Mouse (Mus musculus) limb, embryonic 13.5 days (tissue): ENCODE measurements around the gene Ankrd45. TPM values are rescaled to one million over a fixed set of nuclear protein-coding genes. Genes with fewer than 3 reads are reported as not detected.
A peak's percentile ranks its signal among the peaks of the same experiment; 100 is the strongest.
"Not testable (repeated sequence)": the region's sequence is repeated elsewhere in the genome, so short reads cannot be mapped to it uniquely, and the experiment has no call there.

Experiments
- ATAC-seq: fragments of 200-750 bp; cut with Nextera tagmentation; 2 replicates; pipeline ENCODE4 v1.8.0; 2017; ENCODE audit warnings: low read depth, moderate number of reproducible peaks, moderate TSS enrichment; ENCODE audit not compliant: low FRiP score
- H3K27ac ChIP-seq: fragments of 300-500 bp; sonication (generic); 2 replicates; pipeline ENCODE4 v1.5.1; 2015; ENCODE audit warnings: inconsistent platforms, mild to moderate bottlenecking, moderate library complexity
- H3K27me3 ChIP-seq: fragments of 300-500 bp; sonication (generic); 2 replicates; pipeline ENCODE4 v1.6.1; 2015; ENCODE audit warnings: mild to moderate bottlenecking, inconsistent platforms
- H3K36me3 ChIP-seq: fragments of 300-500 bp; sonication (generic); 2 replicates; pipeline ENCODE4 v1.6.1; 2015; ENCODE audit warnings: inconsistent platforms, mild to moderate bottlenecking, moderate library complexity
- H3K4me1 ChIP-seq: fragments of 300-500 bp; sonication (generic); 2 replicates; pipeline ENCODE4 v1.6.1; 2015; ENCODE audit warnings: inconsistent platforms
- H3K4me2 ChIP-seq: fragments of 300-500 bp; sonication (generic); replicated peaks from 2 replicates; pipeline ENCODE4 v1.6.1; 2015; ENCODE audit warnings: inconsistent platforms, mild to moderate bottlenecking, moderate library complexity
- H3K4me3 ChIP-seq: fragments of 300-500 bp; sonication (generic); 2 replicates; pipeline ENCODE4 v1.5.1; 2015; ENCODE audit warnings: moderate library complexity, mild to moderate bottlenecking, inconsistent platforms
- H3K9ac ChIP-seq: fragments of 300-500 bp; sonication (generic); 2 replicates; pipeline ENCODE4 v1.6.1; 2015; ENCODE audit warnings: mild to moderate bottlenecking, inconsistent platforms
- H3K9me3 ChIP-seq: fragments of 300-500 bp; sonication (generic); 2 replicates; pipeline ENCODE4 v1.6.1; 2016; ENCODE audit warnings: inconsistent platforms
- WGBS: fragments of 180-500 bp; shearing (Covaris S2); methylation state at CpG from one replicate; pipeline ENCODE4 v1.1.7; 2015; 5-methylcytosine and 5-hydroxymethylcytosine counted together
- polyA plus RNA-seq: library from polyadenylated mRNA; unstranded; fragments of >200 nt; fragmentation: Nextera tagmentation; extraction: Ambion mirVana; gene quantifications from 2 replicates; pipeline ENCODE4 v1.2.1, GENCODE M21; 2015

Ankrd45 gene
- polyA plus RNA-seq, 1 experiment from 2014 or later = 3.1 TPM

DNA sequence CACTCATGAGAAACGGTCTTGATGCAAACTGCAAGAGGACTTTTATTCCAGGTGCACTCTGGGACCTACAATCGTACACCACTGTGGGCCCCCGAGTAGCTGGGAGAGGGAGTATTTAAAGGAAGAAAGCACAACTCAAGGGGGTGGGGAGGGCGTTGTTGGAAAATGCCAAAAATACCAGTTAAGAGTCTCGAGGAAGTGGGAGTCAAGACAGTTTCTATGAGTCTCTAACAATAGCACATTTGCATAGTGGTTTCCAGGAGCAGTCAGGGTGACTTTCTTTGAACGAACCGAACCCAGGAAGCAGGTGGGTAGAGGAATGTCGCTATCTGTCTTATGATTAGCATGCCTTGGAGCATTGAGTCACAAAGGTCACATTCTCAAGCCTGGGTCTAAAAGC is 3.1 kb downstream of the Ankrd45 start:
- not testable (repeated sequence) for H3K27me3 ChIP-seq, H3K9ac ChIP-seq, H3K9me3 ChIP-seq, H3K4me3 ChIP-seq, ATAC-seq, H3K27ac ChIP-seq, H3K4me1 ChIP-seq, H3K4me2 ChIP-seq, H3K36me3 ChIP-seq
- WGBS = 84% methylated on average over 8 of the region's 8 CpGs

DNA sequence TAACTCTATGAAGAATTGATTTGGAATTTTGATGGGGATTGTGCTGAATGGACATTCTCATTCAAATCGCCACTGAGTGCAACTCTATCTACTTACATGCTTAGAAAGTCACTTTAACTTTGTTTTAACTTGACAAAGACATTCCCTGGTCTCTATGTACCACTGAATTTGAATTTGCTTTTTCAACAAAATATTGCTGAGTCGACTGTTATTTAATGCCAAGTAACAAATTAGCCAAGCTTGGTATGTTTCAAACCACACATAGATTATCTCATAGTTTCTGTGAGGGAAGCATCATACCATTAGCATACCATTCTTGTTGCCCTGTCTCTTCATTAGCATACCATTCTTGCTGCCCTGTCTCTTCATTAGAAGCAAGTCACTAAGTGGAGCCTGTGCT is 5.4 kb downstream of the Ankrd45 start:
- no peak for ATAC-seq
- no peaks in the 10 kb centered on the region for H3K9me3 ChIP-seq
- no peak overlapping the region for H3K9ac ChIP-seq
- H3K27ac ChIP-seq = no peak overlapping the region
- WGBS = 68% methylated on average over 2 of the region's 2 CpGs
- H3K4me3 ChIP-seq = no peak overlapping the region
- H3K4me2 ChIP-seq = no peak overlapping the region
- no peaks in the 10 kb centered on the region for H3K27me3 ChIP-seq
- H3K4me1 ChIP-seq = no peaks in the 10 kb centered on the region
- H3K36me3 ChIP-seq = no peaks in the 10 kb centered on the region

DNA sequence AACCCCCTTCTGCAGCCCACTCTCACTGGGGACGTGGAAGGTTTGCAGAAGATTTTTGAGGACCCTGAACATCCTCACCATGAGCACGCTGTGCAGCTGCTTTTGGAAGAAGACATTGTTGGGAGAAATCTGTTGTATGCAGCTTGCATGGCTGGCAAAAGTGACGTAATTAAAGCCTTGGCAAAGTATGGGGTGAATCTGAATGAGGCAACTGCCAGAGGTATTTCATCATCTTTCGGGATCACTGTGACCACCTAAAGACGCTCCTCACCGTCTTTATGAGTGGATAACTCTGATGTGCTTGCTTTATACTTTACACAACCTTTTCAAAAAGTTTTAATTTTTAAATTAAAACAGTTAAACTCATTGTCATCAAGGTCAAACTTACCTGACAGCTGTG is 8.6 kb downstream of the Ankrd45 start:
- WGBS = 76% methylated on average over 6 of the region's 6 CpGs
- no peak for ATAC-seq
- H3K27ac ChIP-seq = no peak overlapping the region
- no peaks in the 10 kb centered on the region for H3K9me3 ChIP-seq
- H3K9ac ChIP-seq = no peak overlapping the region
- no peaks in the 10 kb centered on the region for H3K4me1 ChIP-seq
- H3K4me3 ChIP-seq = no peak overlapping the region
- H3K4me2 ChIP-seq = no peak overlapping the region
- no peaks in the 10 kb centered on the region for H3K27me3 ChIP-seq
- no peaks in the 10 kb centered on the region for H3K36me3 ChIP-seq

DNA sequence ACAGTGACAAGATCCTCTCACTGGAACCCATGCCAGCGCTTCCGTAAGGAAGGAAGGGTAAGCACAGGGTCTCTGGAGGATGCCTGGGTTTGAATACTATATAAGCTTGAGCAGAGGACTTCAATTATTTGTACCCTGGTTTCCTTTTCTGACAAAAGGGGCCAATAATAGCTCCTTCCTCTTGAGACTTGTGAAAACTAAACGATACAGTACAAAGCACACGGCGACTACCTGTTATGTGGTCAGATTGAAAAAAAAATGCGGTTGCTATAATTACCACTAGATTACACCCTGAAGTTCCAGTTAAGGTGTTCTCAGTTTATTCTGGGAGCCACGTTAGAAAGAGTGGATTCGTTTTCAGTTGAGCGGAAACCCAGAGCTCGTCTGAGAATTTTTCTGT is 14.1 kb downstream of the Ankrd45 start:
- no peak overlapping the region for H3K4me3 ChIP-seq
- 74% methylated on average over 10 of the region's 10 CpGs for WGBS
- no peak for ATAC-seq

DNA sequence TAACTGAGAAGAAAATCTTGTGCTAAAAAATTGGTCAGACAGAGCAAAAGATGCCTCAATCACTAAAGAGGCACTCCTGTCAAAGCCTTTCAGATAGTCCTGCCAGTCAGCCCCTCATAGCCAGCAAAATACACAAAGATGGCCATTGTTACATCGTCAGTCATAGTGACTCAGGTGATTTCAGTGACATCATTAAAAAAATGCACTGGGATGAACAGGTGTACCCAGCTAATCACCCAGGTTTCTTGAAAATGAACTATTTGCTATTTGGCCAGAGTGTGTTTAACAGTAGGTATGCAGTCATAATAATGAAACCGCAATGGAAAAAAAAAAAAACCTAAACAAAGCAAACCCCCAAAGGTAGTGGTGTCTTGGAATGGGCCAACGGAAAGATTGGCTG is 16.7 kb downstream of the Ankrd45 start, which contains the start of gene Tex50:
Gene Tex50 (minus strand): TSS at position 101 of the 400 bp plus-strand sequence.
- no peak within 1 kb of the TSS for H3K4me2 ChIP-seq
- WGBS = 90% methylated on average over 3 of the region's 3 CpGs
- no peak for ATAC-seq
- H3K4me1 ChIP-seq = no peaks in the 10 kb centered on the region
- no peak within 1 kb of the TSS for H3K9ac ChIP-seq
- no peak within 1 kb of the TSS for H3K4me3 ChIP-seq
- H3K9me3 ChIP-seq = no peaks in the 10 kb centered on the region
- no peaks in the 10 kb centered on the region for H3K27me3 ChIP-seq
- H3K36me3 ChIP-seq = no peaks in the 10 kb centered on the region
- H3K27ac ChIP-seq = no peak within 1 kb of the TSS

More for the DNA sequence above, 14.1 kb downstream of the Ankrd45 start:
- H3K36me3 ChIP-seq = no peaks in the 10 kb centered on the region
- no peak overlapping the region for H3K4me2 ChIP-seq
- no peaks in the 10 kb centered on the region for H3K27me3 ChIP-seq
- H3K27ac ChIP-seq = no peak overlapping the region
- no peaks in the 10 kb centered on the region for H3K4me1 ChIP-seq
- no peaks in the 10 kb centered on the region for H3K9me3 ChIP-seq
- H3K9ac ChIP-seq = no peak overlapping the region

- H3K9me3 ChIP-seq = no peaks in the 10 kb centered on the region
- H3K27me3 ChIP-seq = no peaks in the 10 kb centered on the region
- ATAC-seq = no peak
- no peak overlapping the region for H3K9ac ChIP-seq
- no peak overlapping the region for H3K4me3 ChIP-seq
- H3K4me2 ChIP-seq = no peak overlapping the region
- no peaks in the 10 kb centered on the region for H3K4me1 ChIP-seq
- H3K27ac ChIP-seq = no peak overlapping the region
- H3K36me3 ChIP-seq = no peaks in the 10 kb centered on the region
- 62% methylated on average over 4 of the region's 4 CpGs for WGBS
These were observed 17.8 kb downstream of the Ankrd45 start for GRCm38 (mm10) chr1:161160266-161160665.

DNA sequence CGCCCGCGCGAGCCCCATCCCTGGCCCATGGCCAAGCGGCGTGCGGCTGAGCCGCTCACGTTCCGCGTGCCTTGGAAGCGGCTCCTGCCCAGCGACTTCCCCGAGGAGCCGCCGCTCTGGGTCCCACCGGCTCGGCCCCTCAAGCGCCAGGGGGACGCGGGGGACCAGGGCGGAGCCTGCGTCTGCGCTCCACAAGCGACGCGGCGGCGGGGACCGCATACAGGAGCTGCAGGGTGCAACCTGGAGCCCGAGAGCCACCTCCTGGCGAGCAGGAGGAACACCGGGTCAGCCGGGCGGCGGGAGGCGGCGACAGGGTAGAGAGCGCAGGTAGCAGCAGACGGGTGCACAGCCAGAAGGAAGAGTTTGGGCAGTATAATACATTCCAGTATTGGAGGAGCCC is 28.2 kb downstream of the Ankrd45 start:
- 1% methylated on average over 40 of the region's 40 CpGs for WGBS
- Histone ChIP-seq H3K27ac (no peak overlapping the region), H3K4me3 (peak overlapping the region; percentile 57), H3K4me2 (peak overlapping the region; percentile 76), H3K36me3 (no peaks in the 10 kb centered on the region), H3K4me1 (0 out of 2 replicates have a peak, but pooled peaks cover 2% of the 10 kb centered on the region), H3K9me3 (no peaks in the 10 kb centered on the region), H3K9ac (peak overlapping the region; percentile 65), H3K27me3 (peaks cover 32% of the 10 kb centered on the region)
- peak; percentile 87 for ATAC-seq

DNA sequence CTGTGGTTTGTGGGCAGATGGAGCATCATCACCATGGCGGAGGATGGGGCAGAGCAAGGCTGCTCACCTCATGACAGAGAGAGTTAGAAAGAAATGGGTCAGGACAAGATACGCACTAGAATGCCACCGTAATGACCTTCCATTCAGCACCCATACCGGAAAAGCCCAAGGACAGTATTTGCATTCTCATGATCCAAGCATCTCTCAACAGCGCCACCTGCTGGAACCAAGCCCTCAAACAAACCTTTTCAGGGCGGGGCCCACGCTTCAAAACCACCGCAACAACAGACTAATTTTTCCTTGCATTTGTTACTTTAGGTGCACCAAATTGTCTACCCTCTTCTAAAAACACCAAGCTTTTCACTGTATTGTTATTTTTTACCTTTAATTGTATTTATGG is 38.2 kb downstream of the Ankrd45 start:
- no peak for ATAC-seq
- Histone ChIP-seq H3K4me2 (no peak overlapping the region), H3K27me3 (no peaks in the 10 kb centered on the region), H3K4me1 (0 out of 2 replicates have a peak, but pooled peaks cover 5% of the 10 kb centered on the region), H3K36me3 (no peaks in the 10 kb centered on the region), H3K9me3 (peaks cover 8% of the 10 kb centered on the region; the same call in 1 of the 2 replicates), H3K9ac (no peak overlapping the region), H3K27ac (no peak overlapping the region), H3K4me3 (no peak overlapping the region)
- WGBS = 55% methylated on average over 8 of the region's 8 CpGs

DNA sequence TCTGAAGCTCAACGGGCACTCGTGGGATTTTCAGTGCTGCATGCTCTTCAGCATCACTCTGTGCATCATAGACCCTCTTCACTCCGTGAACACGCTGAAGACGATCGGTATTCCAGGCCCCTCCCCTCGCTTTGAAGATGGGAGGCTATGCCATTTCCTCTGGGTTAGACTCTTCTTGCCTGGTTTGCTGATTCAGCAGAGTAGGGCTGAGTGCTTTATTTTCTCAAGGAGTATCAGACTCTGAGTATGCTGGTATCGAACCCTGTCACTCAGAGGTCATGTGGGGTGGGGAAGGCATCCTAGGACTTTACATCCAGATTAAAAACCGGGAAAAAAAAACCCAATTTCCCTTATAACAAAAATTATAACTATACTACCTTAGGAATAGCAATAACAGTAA is 39.9 kb downstream of the Ankrd45 start:
- 87% methylated on average over 9 of the region's 9 CpGs for WGBS
- no peaks in the 10 kb centered on the region for H3K27me3 ChIP-seq

DNA sequence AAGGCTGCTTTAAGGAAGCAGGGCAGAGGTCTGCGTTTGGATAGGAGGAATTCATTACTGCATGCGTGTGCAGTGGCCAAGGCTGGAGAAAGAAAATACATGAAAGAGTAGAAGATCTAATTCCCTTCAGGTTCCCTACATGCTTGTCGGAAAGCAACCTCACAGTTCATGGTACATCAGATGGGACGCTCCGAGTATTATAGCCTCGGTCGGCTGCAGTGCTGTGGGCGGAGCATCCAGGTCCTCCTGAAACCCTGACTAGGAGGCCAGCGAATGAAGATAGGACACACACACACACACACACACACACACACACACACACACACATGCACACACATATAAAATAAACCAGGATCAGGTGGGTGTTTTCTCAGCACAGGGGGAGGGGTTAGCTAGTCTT is 41.2 kb downstream of the Ankrd45 start:
- ATAC-seq = no peak
- Histone ChIP-seq H3K27me3 (no peaks in the 10 kb centered on the region), H3K4me3 (no peak overlapping the region), H3K4me1 (0 out of 2 replicates have a peak, but pooled peaks cover 5% of the 10 kb centered on the region), H3K36me3 (no peaks in the 10 kb centered on the region), H3K27ac (no peak overlapping the region), H3K9me3 (peaks cover 7% of the 10 kb centered on the region; the same call in 1 of the 2 replicates), H3K9ac (no peak overlapping the region), H3K4me2 (no peak overlapping the region)
- 53% methylated on average over 9 of the region's 9 CpGs for WGBS

More for the DNA sequence above, 39.9 kb downstream of the Ankrd45 start:
- no peak for ATAC-seq
- H3K36me3 ChIP-seq = no peaks in the 10 kb centered on the region
- H3K4me3 ChIP-seq = no peak overlapping the region
- H3K9me3 ChIP-seq = peaks cover 8% of the 10 kb centered on the region; the same call in 1 of the 2 replicates
- H3K27ac ChIP-seq = no peak overlapping the region
- 0 out of 2 replicates have a peak, but pooled peaks cover 5% of the 10 kb centered on the region for H3K4me1 ChIP-seq
- H3K9ac ChIP-seq = no peak overlapping the region
- no peak overlapping the region for H3K4me2 ChIP-seq

DNA sequence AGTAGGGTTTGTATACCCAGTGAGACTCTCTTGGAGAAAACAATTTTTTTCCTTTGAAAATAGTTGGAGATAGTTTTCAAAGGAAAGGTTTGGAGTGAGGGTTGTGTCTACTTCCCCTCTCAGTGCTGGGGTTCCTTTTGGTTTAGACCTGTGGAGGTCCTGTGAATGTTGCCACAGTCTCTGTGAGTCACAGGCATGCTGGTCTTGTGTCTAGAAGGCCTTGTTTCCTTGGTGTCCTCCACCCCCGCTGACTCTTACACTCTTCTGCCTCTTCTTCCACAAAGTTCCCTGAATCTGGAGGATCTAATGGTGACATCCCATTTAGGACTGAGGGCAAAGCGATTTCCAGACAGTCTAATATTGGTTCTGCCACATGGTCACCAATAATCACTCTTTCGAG is 42.9 kb downstream of the Ankrd45 start:
- H3K4me2 ChIP-seq = no peak overlapping the region
- H3K36me3 ChIP-seq = no peaks in the 10 kb centered on the region
- ATAC-seq = no peak
- no peak overlapping the region for H3K4me3 ChIP-seq
- H3K4me1 ChIP-seq = 0 out of 2 replicates have a peak, but pooled peaks cover 5% of the 10 kb centered on the region
- no peak overlapping the region for H3K9ac ChIP-seq
- no peak overlapping the region for H3K27ac ChIP-seq
- 89% methylated on average over 3 of the region's 3 CpGs for WGBS
- H3K27me3 ChIP-seq = no peaks in the 10 kb centered on the region
- H3K9me3 ChIP-seq = no peaks in the 10 kb centered on the region

- Histone ChIP-seq H3K4me1 (peaks cover 7% of the 10 kb centered on the region; the same call in 1 of the 2 replicates), H3K27ac (no peak overlapping the region), H3K4me2 (no peak overlapping the region), H3K36me3 (no peaks in the 10 kb centered on the region), H3K4me3 (no peak overlapping the region), H3K9ac (no peak overlapping the region), H3K27me3 (no peaks in the 10 kb centered on the region), H3K9me3 (no peaks in the 10 kb centered on the region)
- ATAC-seq = no peak
- 76% methylated on average over 9 of the region's 9 CpGs for WGBS
These were observed 47.9 kb downstream of the Ankrd45 start for GRCm38 (mm10) chr1:161190253-161190910.
